In the genomic region with DNA sequence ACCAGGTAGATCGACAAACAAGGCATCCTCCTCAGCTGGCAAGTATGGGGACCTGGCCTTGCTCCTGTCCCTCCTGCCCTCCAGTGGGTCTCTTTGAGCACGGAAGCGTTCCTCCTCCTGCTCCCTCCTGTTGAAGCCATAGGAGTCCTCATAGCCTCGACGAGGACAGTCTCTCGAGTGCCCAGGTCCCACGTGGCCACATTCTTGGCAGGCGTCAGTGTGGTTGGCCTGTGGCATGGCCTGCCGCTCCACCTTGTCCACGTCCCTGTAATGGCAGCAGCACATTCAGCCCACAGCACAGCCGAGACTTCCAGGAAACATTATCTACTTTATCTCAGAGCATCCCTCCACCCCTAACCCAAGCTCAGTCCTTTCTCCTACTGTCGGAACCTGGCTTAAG, we compare ENCODE assay signal across 16 mouse cellular contexts.
"Had no signal": no experiment of that assay in that cellular context is flagged by ENCODE, and none has a peak within 500 bp of the region (broad histone marks: within the 10 kb centered on the region; RNA-seq: fewer than 3 reads in every experiment).

No protein-coding gene starts in this region.

- H3K27me3 ChIP-seq: kidney, embryonic 15.5 days; liver, embryonic 15.5 days; lung, embryonic 15.5 days; midbrain, embryonic 12.5 days; neural tube, embryonic 13.5 days had no signal

- H3K4me2 ChIP-seq: kidney, embryonic 15.5 days; liver, embryonic 11.5 days; liver, embryonic 15.5 days; lung, embryonic 15.5 days; midbrain, embryonic 12.5 days; neural tube, embryonic 13.5 days had no signal

- ATAC-seq: midbrain, embryonic 16.5 days had no signal

- H3K4me1 ChIP-seq: midbrain, embryonic 12.5 days; neural tube, embryonic 13.5 days had no signal

- DNase-seq: kidney, postnatal 14 days; retina, postnatal 1 day; right cerebral cortex, postnatal 4 days; spleen, adult 18-20 months; thymus, adult 18-20 months; thymus, postnatal 14 days had no signal

- H3K36me3 ChIP-seq: limb, embryonic 10.5 days; liver, embryonic 15.5 days; lung, embryonic 15.5 days; midbrain, embryonic 12.5 days; neural tube, embryonic 13.5 days had no signal

- H3K4me3 ChIP-seq: kidney, embryonic 15.5 days; limb, embryonic 10.5 days; liver, embryonic 15.5 days; lung, embryonic 15.5 days; megakaryocyte, embryonic 14.5 days; midbrain, embryonic 12.5 days; neural tube, embryonic 13.5 days had no signal

- H3K9ac ChIP-seq: kidney, embryonic 15.5 days; liver, embryonic 15.5 days; lung, embryonic 15.5 days; midbrain, embryonic 12.5 days; neural tube, embryonic 13.5 days had no signal

- H3K9me3 ChIP-seq: kidney, embryonic 15.5 days; limb, embryonic 10.5 days; liver, embryonic 15.5 days; lung, embryonic 15.5 days; megakaryocyte, embryonic 14.5 days; midbrain, embryonic 12.5 days; neural tube, embryonic 13.5 days had no signal

- H3K27ac ChIP-seq: kidney, embryonic 15.5 days; limb, embryonic 10.5 days; liver, embryonic 15.5 days; lung, embryonic 15.5 days; macrophage; midbrain, embryonic 12.5 days; neural tube, embryonic 13.5 days had no signal
